Mouse (Mus musculus) layer of hippocampus, adult 2 months (tissue): ENCODE data around the gene Tacr1. TPM values are rescaled to one million over a fixed set of nuclear protein-coding genes. Genes with fewer than 3 reads are reported as not detected.

Experiments
- DNase-seq, 2 experiments: peaks; one replicate each; pipeline ENCODE4 v3.0.0; 2022; ENCODE audit warnings: low spot score in 2 of 2
- H3K27ac ChIP-seq: fragments of 200-600 bp; 2 replicates; pipeline ENCODE4 v1.8.1; 2022
- H3K4me3 ChIP-seq: fragments of 200-600 bp; 2 replicates; pipeline ENCODE4 v1.8.1; 2022; ENCODE audit warnings: mild to moderate bottlenecking
- CTCF ChIP-seq: fragments of 200-600 bp; conservative IDR thresholded peaks from 2 replicates; pipeline ENCODE4 v1.8.1; 2022; ENCODE audit warnings: antibody characterized with exemption, mild to moderate bottlenecking, moderate library complexity
- total RNA-seq, 2 experiments: library from RNA; stranded (reverse); gene quantifications; 2 replicates each; pipeline ENCODE4 v1.2.3; 2021

Tacr1 gene
- total RNA-seq, 2 experiments from 2014 or later, result 1.7 to 1.9 TPM

- DNase-seq, result no peak
- Histone ChIP-seq H3K27ac (no peak overlapping the region), H3K4me3 (no peak overlapping the region)
- no peak for TF ChIP-seq CTCF
These were observed 56.7 kb downstream of the Tacr1 start for GRCm38 (mm10) chr6:82458762-82459389.

- no peak for DNase-seq
- Histone ChIP-seq H3K27ac (no peak overlapping the region), H3K4me3 (no peak overlapping the region)
- TF ChIP-seq CTCF, result no peak
These were observed 61.0 kb downstream of the Tacr1 start for GRCm38 (mm10) chr6:82463171-82463570.

GRCm38 (mm10) chr6:82474477-82474876 lies 72.3 kb downstream of the Tacr1 start:
- no peak for DNase-seq
- H3K4me3 ChIP-seq, result no peak overlapping the region
- no peak overlapping the region for H3K27ac ChIP-seq
- no peak for TF ChIP-seq CTCF

GRCm38 (mm10) chr6:82483842-82484241 lies 81.7 kb downstream of the Tacr1 start:
- Histone ChIP-seq H3K27ac (no peak overlapping the region), H3K4me3 (no peak overlapping the region)
- no peak for TF ChIP-seq CTCF
- no peak for DNase-seq

GRCm38 (mm10) chr6:82494481-82494880 lies 92.3 kb downstream of the Tacr1 start:
- no peak for DNase-seq
- TF ChIP-seq CTCF, result no peak
- no peak overlapping the region for H3K27ac ChIP-seq
- H3K4me3 ChIP-seq, result no peak overlapping the region

- TF ChIP-seq CTCF, result no peak
- Histone ChIP-seq H3K27ac (no peak overlapping the region), H3K4me3 (no peak overlapping the region)
- DNase-seq, result no peak
These were observed 108.8 kb downstream of the Tacr1 start for GRCm38 (mm10) chr6:82510843-82511416.

- TF ChIP-seq CTCF, result no peak
- no peak overlapping the region for H3K4me3 ChIP-seq
- peak; percentile 16 for DNase-seq
- H3K27ac ChIP-seq, result no peak overlapping the region
These were observed 117.5 kb downstream of the Tacr1 start for GRCm38 (mm10) chr6:82519626-82520025.

GRCm38 (mm10) chr6:82522567-82522966 lies 120.4 kb downstream of the Tacr1 start:
- H3K27ac ChIP-seq, result no peak overlapping the region
- no peak for DNase-seq
- no peak for TF ChIP-seq CTCF
- no peak overlapping the region for H3K4me3 ChIP-seq

GRCm38 (mm10) chr6:82525107-82525867 lies 123.2 kb downstream of the Tacr1 start:
- Histone ChIP-seq H3K4me3 (no peak overlapping the region), H3K27ac (0 out of 2 replicates have a peak overlapping the region, but pooled peaks have one; percentile 3)
- TF ChIP-seq CTCF, result no peak
- DNase-seq, result peak in 1 of 2 experiments; percentile 32

GRCm38 (mm10) chr6:82528631-82529030 lies 126.5 kb downstream of the Tacr1 start:
- H3K4me3 ChIP-seq, result no peak overlapping the region
- TF ChIP-seq CTCF, result no peak
- no peak for DNase-seq
- H3K27ac ChIP-seq, result no peak overlapping the region

- Histone ChIP-seq H3K27ac (no peak overlapping the region), H3K4me3 (no peak overlapping the region)
- no peak for TF ChIP-seq CTCF
- no peak for DNase-seq
These were observed 134.5 kb downstream of the Tacr1 start for GRCm38 (mm10) chr6:82536641-82537040.

GRCm38 (mm10) chr6:82549270-82549669 lies 147.1 kb downstream of the Tacr1 start:
- no peak overlapping the region for H3K27ac ChIP-seq
- peak; percentile 65 for TF ChIP-seq CTCF
- no peak overlapping the region for H3K4me3 ChIP-seq
- no peak for DNase-seq

- no peak for TF ChIP-seq CTCF
- DNase-seq, result no peak
- H3K4me3 ChIP-seq, result no peak overlapping the region
- H3K27ac ChIP-seq, result no peak overlapping the region
These were observed 173.3 kb downstream of the Tacr1 start for GRCm38 (mm10) chr6:82575445-82575844.
